Mouse (Mus musculus) neutrophil, adult 5-6 weeks (primary cell): Measurements from ENCODE around the gene Amelx. TPM values are rescaled to one million over a fixed set of nuclear protein-coding genes. Genes with fewer than 3 reads are reported as not detected.

Experiments used
- ATAC-seq: fragments of 151-379, 151-347 bp; 2 replicates; pipeline ENCODE4 v1.8.0; 2017; ENCODE audit warnings: mild to moderate bottlenecking, moderate TSS enrichment; ENCODE audit not compliant: insufficient number of reproducible peaks, poor library complexity, low FRiP score, severe bottlenecking; ENCODE audit errors: extremely low read depth
- total RNA-seq: library from RNA; stranded (forward); fragments of 200-1000 nt; gene quantifications from 2 replicates; pipeline ENCODE4 v1.2.3, GENCODE M21; 2017

Gene Amelx
- total RNA-seq, result not detected in 2 replicates

DNA sequence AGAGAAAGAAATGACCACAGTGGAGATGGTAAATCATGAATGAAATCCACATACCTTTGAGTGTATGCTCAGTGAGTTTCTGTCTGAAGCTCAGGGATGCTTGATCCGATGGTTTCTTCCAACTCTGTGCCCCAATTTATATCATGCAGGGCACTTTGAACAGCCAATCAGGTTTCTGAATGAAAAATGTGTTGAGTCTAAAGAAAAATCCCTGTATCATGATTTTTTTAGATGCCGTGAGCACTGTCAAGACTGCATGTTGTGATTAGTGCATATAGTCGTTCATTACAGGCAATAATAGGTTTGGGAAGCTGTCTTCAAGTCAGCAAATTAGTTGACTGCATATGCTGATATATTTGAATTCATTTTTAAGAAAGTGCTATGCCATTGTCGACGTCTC, at the start of gene Amelx:
Gene Amelx (minus strand): TSS at position 101 of the 400 bp plus-strand sequence.
- no peak for ATAC-seq

DNA sequence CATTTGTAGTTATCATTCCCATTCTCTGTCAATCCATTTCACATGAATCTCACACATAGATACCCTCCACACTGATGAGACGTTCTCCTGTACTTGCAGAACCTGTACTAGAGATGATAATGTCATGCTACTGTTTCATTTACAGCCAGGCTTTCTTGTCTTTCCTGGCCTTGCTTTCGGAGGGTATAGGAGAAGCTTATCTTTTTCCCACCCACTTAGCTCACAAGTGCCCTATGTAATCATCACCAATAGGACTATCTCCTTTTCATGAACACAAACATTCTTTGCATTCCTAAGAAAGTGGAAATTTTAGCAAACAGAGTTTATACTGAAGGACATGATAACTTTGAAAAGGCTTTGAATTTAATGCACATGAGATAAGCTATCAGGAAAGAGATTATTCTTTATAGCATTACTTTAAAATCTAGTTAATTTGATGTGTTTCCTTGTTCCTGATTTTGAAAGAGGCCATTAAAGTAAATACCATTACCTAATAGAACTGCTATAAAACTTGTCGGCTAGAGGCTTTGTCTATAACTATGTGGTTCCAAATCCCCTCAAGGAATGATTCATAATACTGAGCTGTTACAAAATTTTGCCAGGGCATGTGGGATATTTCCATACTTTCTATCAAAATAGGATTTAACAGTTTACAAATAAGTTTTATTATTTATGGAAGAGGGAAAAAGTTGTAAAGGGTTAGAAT, 35.5 kb upstream of the Amelx start:
- ATAC-seq, result no peak

DNA sequence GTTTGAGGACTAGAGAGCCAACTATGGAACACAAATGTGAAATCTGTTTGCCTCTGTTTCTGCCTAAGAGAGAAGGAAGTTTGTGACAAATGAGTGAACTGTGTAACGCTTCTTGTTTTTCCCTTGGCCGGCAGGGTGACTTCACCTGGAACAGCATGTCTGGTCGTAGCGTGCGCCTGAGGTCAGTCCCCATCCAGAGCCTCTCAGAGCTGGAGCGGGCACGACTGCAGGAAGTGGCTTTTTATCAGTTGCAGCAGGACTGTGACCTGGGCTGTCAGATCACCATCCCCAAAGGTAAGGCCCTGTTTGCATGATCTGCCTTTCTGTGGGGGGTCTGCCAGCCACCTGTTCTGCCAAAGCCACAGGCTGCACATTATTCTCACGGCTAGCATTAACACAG, 33.1 kb upstream of the Amelx start:
- ATAC-seq, result no peak

DNA sequence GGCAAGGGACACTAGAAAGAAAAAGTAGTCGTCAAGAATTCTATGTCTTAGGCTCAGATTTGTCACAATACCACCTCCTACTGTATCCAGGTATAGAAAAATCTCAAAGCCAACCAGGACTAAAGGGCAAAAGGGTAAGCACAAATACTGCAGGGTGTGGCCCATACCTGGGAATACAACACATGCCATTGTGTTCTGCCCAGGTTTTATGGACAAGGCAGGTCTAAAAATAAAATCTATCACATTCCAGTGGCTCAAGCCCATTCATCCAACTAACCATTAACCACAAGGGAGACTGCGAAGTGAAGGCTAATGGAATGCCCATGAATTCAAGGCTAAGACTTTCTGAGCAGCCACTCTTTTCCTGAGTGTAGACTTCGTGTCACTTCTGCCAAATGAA, 23.0 kb upstream of the Amelx start:
- ATAC-seq, result no peak

DNA sequence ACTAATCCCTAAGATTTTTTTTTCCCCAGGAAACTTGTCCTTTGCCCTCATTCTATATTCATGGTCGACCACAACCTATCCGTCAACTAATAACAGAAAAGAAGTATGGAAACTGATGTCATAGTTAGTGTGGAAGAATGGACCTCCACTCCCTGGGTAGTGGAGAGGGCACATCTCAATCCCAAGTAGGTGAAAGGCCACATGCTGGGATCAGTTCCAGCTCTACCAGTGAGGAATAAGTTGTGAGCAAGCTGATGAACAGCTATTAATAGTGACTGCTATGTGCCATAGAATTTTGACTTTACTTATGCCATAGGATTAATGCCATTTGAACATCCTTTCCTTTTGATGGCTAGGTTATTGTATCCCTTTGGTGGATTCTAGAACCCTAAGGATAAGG, 8.4 kb downstream of the Amelx start:
- ATAC-seq, result no peak

DNA sequence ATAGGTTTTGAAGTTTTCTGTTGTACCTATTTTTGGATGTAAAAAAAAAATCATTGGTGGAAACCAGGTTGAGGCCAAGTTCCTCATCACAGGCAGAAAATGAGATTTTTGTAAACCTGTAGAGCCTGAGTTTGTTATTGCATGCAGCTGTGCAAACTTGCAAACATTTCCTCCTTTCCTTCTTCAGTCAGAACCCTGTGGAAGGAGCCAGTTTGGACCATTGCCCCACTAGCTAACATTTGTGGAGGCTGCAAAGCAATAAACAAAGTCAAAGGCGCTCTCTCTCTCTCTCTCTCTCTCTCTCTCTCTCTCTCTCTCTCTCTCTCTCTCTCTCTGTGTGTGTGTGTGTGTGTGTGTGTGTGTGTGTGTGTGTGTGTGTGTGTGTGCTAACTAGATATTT, 13.2 kb downstream of the Amelx start:
- no peak for ATAC-seq

DNA sequence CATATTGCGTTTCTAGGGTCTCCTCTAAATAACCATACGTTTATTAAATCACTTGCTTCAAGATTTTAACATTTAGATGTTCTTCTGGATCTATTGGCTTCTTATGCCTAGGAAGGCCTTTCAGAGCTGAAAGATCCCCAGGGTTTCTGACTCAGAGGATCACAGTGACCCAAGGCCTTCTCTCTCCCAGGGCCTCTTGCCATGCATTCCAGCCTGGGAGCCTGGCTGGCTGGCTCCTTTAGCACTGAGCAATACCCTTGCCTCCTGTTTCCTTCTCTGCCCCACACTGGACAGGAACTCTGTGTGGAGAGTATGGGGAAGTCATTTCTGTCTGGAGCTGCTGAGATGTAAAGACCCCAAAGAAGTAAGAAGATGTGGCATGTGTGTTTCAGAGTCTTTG, 16.0 kb downstream of the Amelx start:
- no peak for ATAC-seq

DNA sequence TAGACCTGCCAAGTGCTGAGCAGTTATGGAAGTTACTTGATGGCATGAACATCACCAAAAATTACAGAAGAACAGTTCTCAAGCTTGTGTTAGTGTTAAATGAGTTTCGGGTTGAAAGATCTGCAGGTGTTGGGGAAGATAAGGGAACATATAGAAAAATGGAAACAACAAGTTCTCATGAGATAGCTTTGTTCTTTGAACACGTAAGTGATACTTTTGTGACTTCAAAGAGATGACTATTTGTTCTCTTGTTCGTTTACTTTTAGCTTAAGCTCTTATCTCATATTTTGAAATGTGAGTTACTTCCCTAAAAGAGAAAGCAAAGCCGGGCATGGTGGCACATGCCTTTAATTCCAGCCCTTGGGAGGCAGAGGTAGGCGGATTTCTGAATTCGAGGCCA, 28.6 kb downstream of the Amelx start:
- ATAC-seq, result no peak

DNA sequence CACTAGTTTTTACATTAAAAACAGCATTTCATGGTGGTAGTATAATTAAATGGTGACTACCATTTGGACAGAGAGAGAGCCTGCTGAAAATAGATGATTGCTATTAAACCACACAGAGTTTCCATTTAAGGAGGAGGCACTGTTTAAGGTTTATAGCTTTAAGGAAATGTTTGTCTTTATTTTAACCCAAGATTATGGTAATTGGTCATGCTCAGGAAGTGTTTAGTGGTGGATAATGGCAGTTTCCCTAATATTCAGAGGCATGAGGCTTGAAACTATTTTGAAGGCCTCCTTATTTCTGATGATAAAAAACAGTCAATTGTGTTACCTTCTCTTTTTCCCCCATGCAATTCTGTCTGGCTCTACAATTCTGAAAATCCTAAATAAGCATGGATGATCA, 33.2 kb downstream of the Amelx start:
- ATAC-seq, result no peak

DNA sequence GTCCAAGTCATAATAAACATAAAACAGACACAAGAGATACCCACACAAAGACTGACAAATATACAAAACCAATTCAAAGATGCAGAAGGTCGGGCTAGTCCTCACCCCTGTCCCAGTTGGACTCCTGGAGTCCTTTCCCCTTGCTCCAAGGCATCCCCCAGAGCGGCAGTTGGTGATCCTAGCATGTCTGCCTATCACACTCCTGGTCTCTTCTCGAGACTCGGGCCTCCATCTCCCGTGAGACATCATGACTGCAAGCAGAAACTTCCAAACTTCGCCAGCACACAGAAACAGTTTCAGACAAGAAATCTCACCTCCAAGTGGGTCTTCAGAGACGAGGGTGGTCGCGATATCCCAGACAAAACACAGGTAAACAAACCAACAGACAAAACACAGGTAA, 46.5 kb downstream of the Amelx start:
- no peak for ATAC-seq

DNA sequence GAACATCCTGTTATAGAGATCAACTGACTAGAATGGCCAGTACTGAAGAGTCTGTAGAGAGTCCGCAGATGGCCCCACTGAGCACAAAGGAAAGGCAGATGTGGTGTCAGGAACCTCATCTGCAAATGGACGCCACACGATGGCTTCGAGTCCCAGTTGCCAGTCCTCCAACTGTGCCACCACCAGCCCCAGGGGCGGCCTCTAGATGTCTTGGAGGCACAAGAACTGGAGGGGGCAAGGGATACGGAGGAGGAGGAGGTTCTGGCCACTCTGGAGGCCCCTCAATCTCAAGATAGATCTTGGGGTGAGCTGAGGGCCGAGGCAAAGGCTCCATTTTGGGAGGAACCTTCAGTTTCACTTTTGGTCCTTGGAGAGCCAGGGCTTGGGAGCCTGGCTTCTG, 47.2 kb downstream of the Amelx start:
- ATAC-seq, result no peak

Other genes starting within 250 kb of the Amelx start
- gene Hccs, start 133.2 kb upstream of the Amelx start, total RNA-seq, result 24.7 and 25.1 TPM in 2 replicates